Mouse (Mus musculus) myocyte (in vitro differentiated cells): ENCODE measurements around the gene Slc25a35. TPM values are rescaled to one million over a fixed set of nuclear protein-coding genes. Genes with fewer than 3 reads are reported as not detected.

Experiments used
- H3K27me3 ChIP-seq: one replicate; pipeline ENCODE4 v1.6.1; 2011; ENCODE audit not compliant: control insufficient read depth, insufficient read depth, insufficient read length
- H3K36me3 ChIP-seq: one replicate; pipeline ENCODE4 v1.6.1; 2011; ENCODE audit not compliant: control insufficient read depth, insufficient read depth
- H3K4me2 ChIP-seq: one replicate; pipeline ENCODE4 v1.6.1; 2011; ENCODE audit warnings: low read depth, control low read depth
- H3K4me3 ChIP-seq: one replicate; pipeline ENCODE4 v1.5.1; 2011; ENCODE audit warnings: mild to moderate bottlenecking, control low read depth, moderate library complexity
- H3K79me2 ChIP-seq: one replicate; pipeline ENCODE4 v1.6.1; 2011; ENCODE audit not compliant: control insufficient read depth, insufficient read depth
- H3ac ChIP-seq: one replicate; pipeline ENCODE4 v1.6.1; 2011; ENCODE audit not compliant: control insufficient read depth, insufficient read length
- CEBPB ChIP-seq: IDR thresholded peaks from 2 replicates; pipeline ENCODE4 v1.6.1; 2011; ENCODE audit warnings: mild to moderate bottlenecking, moderate library complexity; ENCODE audit not compliant: poor library complexity, insufficient read depth, severe bottlenecking
- E2F4 ChIP-seq: IDR thresholded peaks from one replicate; pipeline ENCODE4 v1.6.1; 2011; ENCODE audit warnings: mild to moderate bottlenecking, control low read depth, moderate library complexity; ENCODE audit not compliant: insufficient read depth
- MAX ChIP-seq: IDR thresholded peaks from one replicate; pipeline ENCODE4 v1.6.1; 2011; ENCODE audit warnings: low read depth, mild to moderate bottlenecking, control low read depth
- MYOD1 ChIP-seq, 3 experiments: IDR thresholded peaks; one replicate each; pipeline ENCODE4 v1.6.1; 2011; ENCODE audit warnings: control low read depth in 2 of 3, low read depth in 2 of 3, mild to moderate bottlenecking in 2 of 3, moderate library complexity in 1 of 3; ENCODE audit not compliant: insufficient read length in 2 of 3, control insufficient read depth in 1 of 3
- MYOG ChIP-seq, 3 experiments: IDR thresholded peaks; one replicate each; pipeline ENCODE4 v1.6.1; 2011; ENCODE audit warnings: control low read depth in 2 of 3, low read depth in 2 of 3, mild to moderate bottlenecking in 2 of 3; ENCODE audit not compliant: insufficient read length in 2 of 3, control insufficient read depth in 1 of 3, insufficient read depth in 1 of 3
- POLR2A ChIP-seq: IDR thresholded peaks from one replicate; pipeline ENCODE4 v1.6.1; 2011; ENCODE audit warnings: low read depth, mild to moderate bottlenecking, control low read depth, moderate library complexity; ENCODE audit not compliant: insufficient read length
- POLR2AphosphoS2 ChIP-seq: IDR thresholded peaks from one replicate; pipeline ENCODE4 v1.6.1; 2011; ENCODE audit warnings: low read depth, control low read depth; ENCODE audit not compliant: insufficient read length
- REST ChIP-seq: IDR thresholded peaks from one replicate; pipeline ENCODE4 v1.6.1; 2011; ENCODE audit warnings: mild to moderate bottlenecking, control low read depth, moderate library complexity; ENCODE audit not compliant: insufficient read depth, insufficient read length
- SRF ChIP-seq: IDR thresholded peaks from one replicate; pipeline ENCODE4 v1.6.1; 2011; ENCODE audit warnings: low read depth; ENCODE audit not compliant: control insufficient read depth, insufficient read length
- TCF12 ChIP-seq: IDR thresholded peaks from one replicate; pipeline ENCODE4 v1.6.1; 2011; ENCODE audit warnings: mild to moderate bottlenecking, control low read depth; ENCODE audit not compliant: poor library complexity, insufficient read depth, severe bottlenecking
- TCF3 ChIP-seq: IDR thresholded peaks from one replicate; pipeline ENCODE4 v1.6.1; 2011; ENCODE audit warnings: low read depth, control low read depth; ENCODE audit not compliant: insufficient read length
- USF1 ChIP-seq: IDR thresholded peaks from one replicate; pipeline ENCODE4 v1.6.1; 2011; ENCODE audit warnings: low read depth, mild to moderate bottlenecking, control low read depth, moderate library complexity
- polyA plus RNA-seq: library from polyadenylated mRNA; unstranded; fragments of >200 nt; fragmentation: generic; extraction: Trizol; gene quantifications from one replicate; pipeline ENCODE4 v1.2.1, GENCODE M21; 2012; ENCODE audit warnings: missing spikeins

Gene Slc25a35
- polyA plus RNA-seq, 1 experiment = 2.3 TPM

GRCm38 (mm10) chr11:68940516-68940915 lies 27.4 kb upstream of the Slc25a35 start:
- Histone ChIP-seq H3K79me2 (no peaks in the 10 kb centered on the region), H3K4me2 (peak overlapping the region; percentile 91), H3ac (no peak overlapping the region), H3K4me3 (peak overlapping the region; percentile 21), H3K27me3 (no peaks in the 10 kb centered on the region), H3K36me3 (no peaks in the 10 kb centered on the region)
- TF ChIP-seq SRF (no peak), MAX (no peak), MYOG (IDR thresholded peaks at IDR 0.05; ENCODE audit: control insufficient read depth in 1 of 3, insufficient read depth in 1 of 3, insufficient read length in 2 of 3, low read depth in 2 of 3) (no peak), REST (no peak)

DNA sequence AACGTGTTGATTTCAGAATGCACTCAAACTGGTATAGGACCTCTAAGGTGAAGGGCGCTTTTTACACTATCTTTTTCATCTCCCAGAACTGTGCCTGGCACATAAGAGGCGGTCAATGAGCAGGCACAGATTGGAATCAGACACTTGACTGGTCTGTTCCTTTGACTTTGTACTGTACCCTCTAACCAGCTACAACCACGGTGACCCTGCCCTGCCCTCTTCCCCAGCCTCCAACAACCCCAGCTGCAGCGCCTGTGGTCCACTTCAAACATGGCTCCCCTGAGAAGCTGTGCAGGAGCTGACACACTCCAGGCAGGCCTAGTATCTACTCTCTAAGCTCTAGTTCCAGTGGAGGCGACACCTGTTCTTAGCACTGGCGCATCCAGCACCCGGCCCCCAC lies 25.2 kb upstream of the Slc25a35 start:
- no peaks in the 10 kb centered on the region for H3K79me2 ChIP-seq
- no peaks in the 10 kb centered on the region for H3K36me3 ChIP-seq
- H3K4me2 ChIP-seq = no peak overlapping the region
- H3K4me3 ChIP-seq = no peak overlapping the region
- no peaks in the 10 kb centered on the region for H3K27me3 ChIP-seq
- H3ac ChIP-seq = no peak overlapping the region
- TF ChIP-seq MYOD1 (IDR thresholded peaks at IDR 0.05; ENCODE audit: control insufficient read depth in 1 of 3, insufficient read length in 2 of 3, low read depth in 2 of 3) = no peak
- no peak for TF ChIP-seq POLR2AphosphoS2
- no peak for TF ChIP-seq E2F4
- TF ChIP-seq REST = no peak
- no peak for TF ChIP-seq USF1
- TF ChIP-seq SRF = no peak
- TF ChIP-seq TCF12 = no peak
- TF ChIP-seq CEBPB = no peak
- TF ChIP-seq MYOG (IDR thresholded peaks at IDR 0.05; ENCODE audit: control insufficient read depth in 1 of 3, insufficient read depth in 1 of 3, insufficient read length in 2 of 3, low read depth in 2 of 3) = no peak
- no peak for TF ChIP-seq MAX
- no peak for TF ChIP-seq TCF3
- no peak for TF ChIP-seq POLR2A

DNA sequence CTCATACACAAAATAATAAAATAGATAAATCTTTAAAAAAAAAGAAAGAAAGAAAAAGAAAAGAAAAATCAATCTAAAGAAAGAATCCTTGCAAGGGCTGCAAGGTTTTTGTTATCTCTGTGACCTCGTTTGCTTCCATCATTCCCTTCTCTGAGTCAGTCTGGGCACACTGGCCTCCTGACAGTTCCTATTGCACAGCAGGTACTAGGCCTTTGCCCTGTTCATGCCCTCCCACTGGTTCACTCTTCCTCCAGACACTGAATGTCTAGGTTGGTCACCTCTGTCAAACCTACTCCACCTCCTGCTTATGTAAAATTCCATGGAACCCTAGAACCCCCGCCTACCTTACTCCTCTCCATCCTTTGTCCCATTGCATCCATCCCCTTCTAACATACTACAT lies 22.7 kb upstream of the Slc25a35 start:
- Histone ChIP-seq H3K79me2 (no peaks in the 10 kb centered on the region), H3K4me3 (no peak overlapping the region), H3K36me3 (no peaks in the 10 kb centered on the region), H3K27me3 (no peaks in the 10 kb centered on the region), H3ac (no peak overlapping the region), H3K4me2 (no peak overlapping the region)
- TF ChIP-seq POLR2A (no peak), TCF3 (no peak), E2F4 (no peak), TCF12 (no peak), POLR2AphosphoS2 (no peak), REST (no peak), SRF (no peak), CEBPB (no peak), MAX (no peak), MYOD1 (IDR thresholded peaks at IDR 0.05; ENCODE audit: control insufficient read depth in 1 of 3, insufficient read length in 2 of 3, low read depth in 2 of 3) (no peak), MYOG (IDR thresholded peaks at IDR 0.05; ENCODE audit: control insufficient read depth in 1 of 3, insufficient read depth in 1 of 3, insufficient read length in 2 of 3, low read depth in 2 of 3) (no peak), USF1 (no peak)

DNA sequence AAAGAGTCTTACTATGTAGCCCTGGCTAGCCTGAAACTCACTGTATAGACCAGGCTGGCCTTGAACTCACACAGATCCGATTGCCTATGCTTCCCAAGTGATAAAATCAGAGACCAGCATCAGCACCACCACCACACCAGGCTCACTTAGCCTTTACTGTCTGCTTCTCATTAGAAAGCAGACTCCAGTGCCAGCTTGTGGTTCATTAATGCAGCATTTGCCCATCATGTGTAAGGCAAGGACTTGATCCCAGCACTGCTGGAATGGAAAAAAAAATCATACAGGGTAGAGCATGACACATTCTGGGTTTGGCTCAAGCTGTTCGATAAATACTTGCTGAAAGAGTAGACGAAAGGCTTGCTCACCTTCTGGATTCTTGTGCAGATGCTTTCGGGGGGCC lies 21.9 kb upstream of the Slc25a35 start:
- peak overlapping the region; percentile 93 for H3K4me2 ChIP-seq
- no peak for TF ChIP-seq POLR2A
- no peak for TF ChIP-seq POLR2AphosphoS2
- no peak for TF ChIP-seq REST
- TF ChIP-seq MAX = no peak
- no peak for TF ChIP-seq TCF12
- no peak for TF ChIP-seq E2F4
- TF ChIP-seq MYOD1 (IDR thresholded peaks at IDR 0.05; ENCODE audit: control insufficient read depth in 1 of 3, insufficient read length in 2 of 3, low read depth in 2 of 3) = no peak
- TF ChIP-seq CEBPB = no peak
- no peak for TF ChIP-seq SRF
- no peak for TF ChIP-seq TCF3
- TF ChIP-seq MYOG (IDR thresholded peaks at IDR 0.05; ENCODE audit: control insufficient read depth in 1 of 3, insufficient read depth in 1 of 3, insufficient read length in 2 of 3, low read depth in 2 of 3) = no peak
- no peak for TF ChIP-seq USF1
- H3K4me3 ChIP-seq = no peak overlapping the region
- no peaks in the 10 kb centered on the region for H3K79me2 ChIP-seq
- H3K36me3 ChIP-seq = no peaks in the 10 kb centered on the region
- no peaks in the 10 kb centered on the region for H3K27me3 ChIP-seq
- no peak overlapping the region for H3ac ChIP-seq

- H3K79me2 ChIP-seq = no peaks in the 10 kb centered on the region
- peak overlapping the region; percentile 6 for H3K4me3 ChIP-seq
- H3ac ChIP-seq = no peak overlapping the region
- TF ChIP-seq TCF3 = no peak
- no peak for TF ChIP-seq TCF12
- no peak for TF ChIP-seq USF1
- no peak for TF ChIP-seq MYOG (IDR thresholded peaks at IDR 0.05; ENCODE audit: control insufficient read depth in 1 of 3, insufficient read depth in 1 of 3, insufficient read length in 2 of 3, low read depth in 2 of 3)
- TF ChIP-seq POLR2AphosphoS2 = no peak
- no peak for TF ChIP-seq POLR2A
- TF ChIP-seq MAX = no peak
- TF ChIP-seq E2F4 = no peak
- no peak for TF ChIP-seq REST
- TF ChIP-seq CEBPB = no peak
- TF ChIP-seq MYOD1 (IDR thresholded peaks at IDR 0.05; ENCODE audit: control insufficient read depth in 1 of 3, insufficient read length in 2 of 3, low read depth in 2 of 3) = no peak
- no peak for TF ChIP-seq SRF
- H3K36me3 ChIP-seq = no peaks in the 10 kb centered on the region
- no peaks in the 10 kb centered on the region for H3K27me3 ChIP-seq
- H3K4me2 ChIP-seq = peak overlapping the region; percentile 93
These were observed 21.0 kb upstream of the Slc25a35 start for GRCm38 (mm10) chr11:68946806-68947440.
